Mouse (Mus musculus): Measurements from ENCODE around the gene Rab43. TPM values are rescaled to one million over a fixed set of nuclear protein-coding genes. Genes with fewer than 3 reads are reported as not detected.
A peak's percentile ranks its signal among the peaks of the same experiment; 100 is the strongest.

The Rab43 gene
- polyA plus RNA-seq, 1 experiment from 2014 or later = 16.4 TPM

DNA sequence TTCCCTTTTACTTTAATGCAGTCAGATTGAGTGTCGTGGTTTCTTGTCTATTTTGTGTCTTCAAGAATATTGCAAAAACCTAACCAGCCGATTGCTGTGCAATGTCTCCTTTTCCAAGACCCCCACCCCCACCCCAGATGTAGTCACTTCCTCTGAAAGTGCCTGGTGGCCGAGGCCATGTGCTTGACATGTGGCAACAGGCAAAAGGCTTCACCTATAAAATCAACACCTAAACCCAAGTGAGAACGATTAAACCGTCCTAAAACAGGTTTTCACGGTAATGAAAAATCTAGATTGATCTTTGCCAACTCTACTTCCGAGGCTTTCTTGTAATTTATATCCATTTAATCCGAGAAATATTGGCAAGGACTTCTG lies 37.8 kb upstream of the Rab43 start:
- ATAC-seq (replicated peaks; ENCODE audit: low FRiP score, low read depth) (no peak), DNase-seq (ENCODE audit: low spot score) (peak; percentile 29)
- H3K36me3 ChIP-seq (ENCODE audit: insufficient read depth, low read length) = peaks cover 8% of the 10 kb centered on the region
- H3K9ac ChIP-seq (ENCODE audit: low read depth, low read length) = peak overlapping the region; percentile 99
- no peaks in the 10 kb centered on the region for H3K27me3 ChIP-seq (ENCODE audit: insufficient read depth, low read length)
- H3K9me3 ChIP-seq (replicated peaks; ENCODE audit: low read length) = no peaks in the 10 kb centered on the region
- H3K27ac ChIP-seq = no peak overlapping the region
- peak overlapping the region; percentile 99 for H3K4me3 ChIP-seq (replicated peaks; ENCODE audit: low read depth, low read length)
- H3K4me2 ChIP-seq (ENCODE audit: low read length) = peak overlapping the region; percentile 84
- no peak for TF ChIP-seq CTCF (IDR thresholded peaks at IDR 0.05; ENCODE audit: low read depth)
- peaks cover 6% of the 10 kb centered on the region; the same call in 1 of the 2 replicates for H3K4me1 ChIP-seq (replicated peaks; ENCODE audit: insufficient read depth, low read length)
- WGBS = 0% methylated on average over 8 of the region's 8 CpGs

GRCm38 (mm10) chr6:87846813-87847212 lies 34.8 kb upstream of the Rab43 start:
- ATAC-seq (replicated peaks; ENCODE audit: low FRiP score, low read depth) = no peak
- H3K36me3 ChIP-seq (ENCODE audit: insufficient read depth, low read length) = peaks cover 33% of the 10 kb centered on the region

DNA sequence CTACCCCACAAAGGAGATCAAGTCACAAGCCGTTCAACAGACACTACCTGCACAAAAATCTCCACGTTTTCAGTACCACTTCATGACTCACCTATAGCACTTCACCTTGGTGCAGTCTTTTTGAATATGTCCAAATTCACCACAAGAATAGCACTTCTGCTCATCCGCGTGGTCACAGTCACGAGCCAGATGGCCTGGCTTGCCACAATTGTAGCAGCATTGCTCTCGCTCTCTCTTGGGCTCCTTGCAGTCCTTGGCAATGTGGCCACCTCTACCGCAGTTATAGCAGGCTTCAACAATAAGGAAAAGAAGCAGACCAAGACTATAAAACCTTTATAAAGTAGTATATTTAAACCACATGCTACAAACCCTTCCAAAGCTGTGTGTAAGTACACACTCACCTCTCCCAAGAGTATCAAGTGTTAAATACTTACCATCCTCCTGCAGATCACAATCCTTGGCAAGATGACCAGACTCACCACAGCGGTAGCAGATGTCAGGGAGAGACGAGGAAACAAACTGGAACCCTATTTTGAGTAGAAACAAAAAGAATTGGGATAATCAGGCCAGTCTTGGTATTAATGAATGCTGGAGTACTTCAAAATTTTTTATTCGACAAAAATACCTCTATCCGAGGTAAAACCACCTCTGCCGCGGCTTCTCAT lies 33.2 kb upstream of the Rab43 start:
- no peak for DNase-seq (ENCODE audit: low spot score)
- no peak overlapping the region for H3K27ac ChIP-seq
- peaks cover 33% of the 10 kb centered on the region for H3K36me3 ChIP-seq (ENCODE audit: insufficient read depth, low read length)
- WGBS = 89% methylated on average over 13 of the region's 13 CpGs
- TF ChIP-seq CTCF (IDR thresholded peaks at IDR 0.05; ENCODE audit: low read depth) = no peak
- no peaks in the 10 kb centered on the region for H3K27me3 ChIP-seq (ENCODE audit: insufficient read depth, low read length)
- no peaks in the 10 kb centered on the region for H3K9me3 ChIP-seq (replicated peaks; ENCODE audit: low read length)
- no peak overlapping the region for H3K4me2 ChIP-seq (ENCODE audit: low read length)
- H3K9ac ChIP-seq (ENCODE audit: low read depth, low read length) = no peak overlapping the region
- no peak overlapping the region for H3K4me3 ChIP-seq (replicated peaks; ENCODE audit: low read depth, low read length)
- peaks cover 6% of the 10 kb centered on the region; the same call in 1 of the 2 replicates for H3K4me1 ChIP-seq (replicated peaks; ENCODE audit: insufficient read depth, low read length)
- ATAC-seq (replicated peaks; ENCODE audit: low FRiP score, low read depth) = no peak

More at GRCm38 (mm10) chr6:87846813-87847212, 34.8 kb upstream of the Rab43 start:
- 0 out of 2 replicates have a peak overlapping the region, but pooled peaks have one; percentile 6 for H3K4me2 ChIP-seq (ENCODE audit: low read length)
- WGBS = 77% methylated on average over 1 of the region's 1 CpGs
- H3K27me3 ChIP-seq (ENCODE audit: insufficient read depth, low read length) = no peaks in the 10 kb centered on the region
- TF ChIP-seq CTCF (IDR thresholded peaks at IDR 0.05; ENCODE audit: low read depth) = no peak
- H3K27ac ChIP-seq = no peak overlapping the region
- no peak overlapping the region for H3K4me3 ChIP-seq (replicated peaks; ENCODE audit: low read depth, low read length)
- H3K9me3 ChIP-seq (replicated peaks; ENCODE audit: low read length) = no peaks in the 10 kb centered on the region
- no peak for DNase-seq (ENCODE audit: low spot score)
- H3K9ac ChIP-seq (ENCODE audit: low read depth, low read length) = no peak overlapping the region; the same call in 1 of the 2 replicates
- peaks cover 6% of the 10 kb centered on the region; the same call in 1 of the 2 replicates for H3K4me1 ChIP-seq (replicated peaks; ENCODE audit: insufficient read depth, low read length)

- DNase-seq (ENCODE audit: low spot score) = peak; percentile 57
- peak; percentile 56 for TF ChIP-seq CTCF (IDR thresholded peaks at IDR 0.05; ENCODE audit: low read depth)
- no peaks in the 10 kb centered on the region for H3K9me3 ChIP-seq (replicated peaks; ENCODE audit: low read length)
- no peak overlapping the region for H3K4me3 ChIP-seq (replicated peaks; ENCODE audit: low read depth, low read length)
- no peak for ATAC-seq (replicated peaks; ENCODE audit: low FRiP score, low read depth)
- H3K27me3 ChIP-seq (ENCODE audit: insufficient read depth, low read length) = no peaks in the 10 kb centered on the region
- 7% methylated on average over 1 of the region's 1 CpGs for WGBS
- peaks cover 33% of the 10 kb centered on the region for H3K36me3 ChIP-seq (ENCODE audit: insufficient read depth, low read length)
- H3K27ac ChIP-seq = no peak overlapping the region
- H3K4me1 ChIP-seq (replicated peaks; ENCODE audit: insufficient read depth, low read length) = no peaks in the 10 kb centered on the region
- H3K9ac ChIP-seq (ENCODE audit: low read depth, low read length) = no peak overlapping the region
- H3K4me2 ChIP-seq (ENCODE audit: low read length) = no peak overlapping the region
Measured at GRCm38 (mm10) chr6:87842254-87842653, 30.3 kb upstream of the Rab43 start.

DNA sequence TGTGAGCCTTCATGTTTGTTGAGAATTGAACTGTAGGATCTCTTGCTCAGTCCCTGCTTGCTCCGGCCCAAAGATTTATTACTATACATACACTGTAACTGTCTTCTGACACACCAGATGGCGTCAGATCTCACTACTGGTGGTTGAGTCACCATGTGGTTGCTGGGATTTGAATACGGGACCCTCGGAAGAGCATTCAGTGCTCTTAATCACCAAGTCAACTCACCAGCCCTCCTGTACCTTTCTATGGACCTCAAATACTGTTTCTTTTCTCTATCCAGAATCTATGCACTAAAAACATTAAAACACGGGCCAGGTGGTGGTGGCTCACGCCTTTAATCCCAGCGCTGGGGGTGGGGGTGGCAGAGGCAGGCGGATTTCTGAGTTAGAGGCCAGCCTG lies 29.7 kb upstream of the Rab43 start:
- H3K9me3 ChIP-seq (replicated peaks; ENCODE audit: low read length) = no peaks in the 10 kb centered on the region
- no peak overlapping the region for H3K9ac ChIP-seq (ENCODE audit: low read depth, low read length)
- TF ChIP-seq CTCF (IDR thresholded peaks at IDR 0.05; ENCODE audit: low read depth) = no peak
- H3K4me1 ChIP-seq (replicated peaks; ENCODE audit: insufficient read depth, low read length) = no peaks in the 10 kb centered on the region
- no peak overlapping the region for H3K4me3 ChIP-seq (replicated peaks; ENCODE audit: low read depth, low read length)
- no peak overlapping the region for H3K4me2 ChIP-seq (ENCODE audit: low read length)
- ATAC-seq (replicated peaks; ENCODE audit: low FRiP score, low read depth) = no peak
- H3K27me3 ChIP-seq (ENCODE audit: insufficient read depth, low read length) = no peaks in the 10 kb centered on the region
- no peak overlapping the region for H3K27ac ChIP-seq
- peaks cover 33% of the 10 kb centered on the region for H3K36me3 ChIP-seq (ENCODE audit: insufficient read depth, low read length)
- WGBS = 75% methylated on average over 8 of the region's 8 CpGs
- DNase-seq (ENCODE audit: low spot score) = no peak

DNA sequence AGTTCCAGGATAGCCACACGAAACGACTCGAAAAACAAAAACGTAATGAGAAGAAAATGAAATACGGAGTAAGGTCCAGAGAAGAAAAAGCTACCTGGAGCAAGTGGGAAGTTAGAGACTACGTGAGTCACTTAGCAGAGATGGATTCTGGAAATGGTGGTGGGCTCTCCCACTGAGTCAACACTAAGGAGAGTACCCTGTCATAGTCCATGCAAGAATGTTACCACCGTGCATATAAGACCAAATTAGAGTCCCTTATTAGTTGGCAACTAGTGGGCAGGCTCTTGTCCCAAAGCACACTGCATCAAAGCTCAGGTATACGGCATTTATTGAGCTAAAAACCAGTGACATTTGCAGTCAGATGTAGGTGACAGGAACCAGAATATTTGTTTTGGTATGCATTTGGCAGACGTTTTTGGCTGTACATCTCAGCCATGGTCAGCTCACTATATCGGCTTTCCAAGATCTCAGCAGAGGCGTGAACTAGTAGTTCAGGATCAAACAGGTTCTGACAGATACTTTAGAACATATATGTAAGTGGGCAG lies 27.9 kb upstream of the Rab43 start:
- ATAC-seq (replicated peaks; ENCODE audit: low FRiP score, low read depth) = no peak
- Histone ChIP-seq H3K27me3 (ENCODE audit: insufficient read depth, low read length) (no peaks in the 10 kb centered on the region), H3K9ac (ENCODE audit: low read depth, low read length) (no peak overlapping the region), H3K9me3 (replicated peaks; ENCODE audit: low read length) (no peaks in the 10 kb centered on the region), H3K4me3 (replicated peaks; ENCODE audit: low read depth, low read length) (no peak overlapping the region), H3K36me3 (ENCODE audit: insufficient read depth, low read length) (peaks cover 26% of the 10 kb centered on the region), H3K27ac (0 out of 2 replicates have a peak overlapping the region, but pooled peaks have one; percentile 95), H3K4me2 (ENCODE audit: low read length) (no peak overlapping the region), H3K4me1 (replicated peaks; ENCODE audit: insufficient read depth, low read length) (no peaks in the 10 kb centered on the region)
- DNase-seq (ENCODE audit: low spot score) = no peak
- no peak for TF ChIP-seq CTCF (IDR thresholded peaks at IDR 0.05; ENCODE audit: low read depth)
- WGBS = 58% methylated on average over 11 of the region's 11 CpGs

All from kidney, postnatal 0 days (tissue).